Mouse (Mus musculus) cerebellum, postnatal 25 days (tissue): ENCODE data around the gene Casp6.
A peak's percentile ranks its signal among the peaks of the same experiment; 100 is the strongest.

Experiments used
- DNase-seq, 2 experiments: peaks; one replicate each; pipeline ENCODE4 v3.0.0; 2021; ENCODE audit warnings: mixed read lengths in 2 of 2

Gene Casp6

DNA sequence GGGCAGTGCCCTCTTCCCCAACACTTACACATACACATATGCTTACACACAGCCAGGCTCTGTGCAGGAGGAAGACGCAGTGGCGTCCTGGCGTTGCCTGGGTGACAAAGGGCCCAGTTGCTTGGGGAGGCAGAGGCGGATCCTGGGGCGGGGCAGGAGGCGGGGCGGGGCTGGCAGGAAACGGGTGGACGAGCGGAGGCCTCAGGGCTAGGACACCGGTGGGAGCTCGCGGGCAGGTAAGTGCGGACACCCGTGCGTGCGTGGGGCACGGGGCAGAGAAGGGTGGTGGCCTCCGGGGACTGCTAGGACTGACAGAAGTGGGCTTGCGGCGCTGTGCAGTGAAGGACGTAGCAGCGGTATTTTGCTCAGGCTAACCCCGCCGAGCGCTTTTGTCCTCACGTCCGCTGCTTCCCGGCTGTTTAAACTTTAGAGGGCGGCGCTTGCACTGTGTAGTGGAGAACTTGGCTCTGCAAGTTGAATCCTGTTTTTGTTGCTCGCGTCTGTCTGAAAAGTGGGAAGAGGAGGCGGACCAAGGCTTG lies at the start of gene Casp6:
Gene Casp6, plus strand, starts transcription at position 155 of the 539 bp plus-strand sequence.
- DNase-seq, result peak; percentile 46 to 74

DNA sequence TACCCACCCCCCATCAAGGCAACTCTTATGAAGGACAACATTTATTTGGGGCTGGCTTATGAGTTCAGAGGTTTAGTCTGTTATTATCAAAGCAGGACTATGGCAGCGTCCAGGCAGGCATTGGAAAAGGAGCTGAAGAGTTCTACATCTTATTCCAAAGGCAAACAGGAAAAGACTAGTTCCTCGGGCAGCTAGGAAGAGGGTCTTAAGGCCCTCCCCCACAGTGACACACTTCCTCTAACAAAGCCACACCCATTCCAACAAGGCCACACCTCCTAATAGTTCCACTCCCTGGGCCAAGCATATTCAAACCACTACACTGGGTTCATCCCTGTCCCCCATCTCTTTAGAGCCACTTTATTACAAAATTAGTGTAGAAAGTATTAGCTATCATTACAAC lies 38.6 kb upstream of the Casp6 start:
- DNase-seq, result no peak

DNA sequence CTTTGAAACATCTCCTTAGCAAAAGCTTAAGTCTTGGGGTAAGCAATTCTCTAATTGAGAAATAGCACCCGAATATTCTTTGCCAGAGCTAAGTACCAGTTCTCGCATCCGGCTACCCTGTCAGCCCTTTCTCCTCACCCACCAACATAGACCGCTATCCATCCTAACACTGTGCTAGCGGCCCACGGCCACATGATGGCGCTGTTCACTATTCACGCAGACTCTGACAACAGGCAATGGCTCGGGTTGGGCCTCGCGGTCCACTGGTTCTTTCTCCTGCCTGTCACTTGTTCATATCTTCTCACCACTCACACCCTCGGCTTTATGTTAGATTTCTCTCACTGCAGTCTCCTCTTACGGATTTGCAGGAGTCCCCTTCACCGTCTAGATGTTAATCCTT lies 37.5 kb upstream of the Casp6 start:
- DNase-seq, result peak; percentile 48 to 73

- no peak for DNase-seq
Measured at GRCm38 (mm10) chr3:129877327-129877726, 23.9 kb upstream of the Casp6 start.

DNA sequence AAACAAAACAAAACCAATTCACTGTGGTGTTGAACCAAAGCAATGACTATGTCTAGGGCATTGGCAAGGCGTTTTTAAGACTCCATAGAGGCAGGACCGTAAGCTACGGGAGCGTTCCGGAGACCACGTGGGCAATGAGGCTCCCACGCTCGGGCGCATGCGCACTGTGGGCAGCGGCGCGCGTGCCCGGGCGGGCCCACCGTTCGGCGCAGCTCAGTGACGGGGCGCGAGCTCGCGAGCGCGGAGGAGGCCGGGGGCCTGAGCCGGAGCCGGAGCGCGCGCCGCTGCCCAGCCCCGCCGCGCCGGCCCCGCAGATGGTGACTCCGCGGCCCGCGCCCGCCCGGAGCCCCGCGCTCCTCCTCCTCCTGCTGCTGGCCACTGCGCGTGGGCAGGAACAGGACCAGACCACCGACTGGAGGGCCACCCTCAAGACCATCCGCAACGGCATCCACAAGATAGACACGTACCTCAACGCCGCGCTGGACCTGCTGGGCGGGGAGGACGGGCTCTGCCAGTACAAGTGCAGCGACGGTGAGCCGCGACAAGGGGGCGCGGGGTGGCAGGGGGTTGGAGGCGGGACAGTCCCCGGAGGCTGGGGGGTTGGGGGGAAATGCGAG lies 22.7 kb upstream of the Casp6 start, which contains the start of gene Pla2g12a:
Gene Pla2g12a, plus strand, starts transcription at position 202 of the 617 bp plus-strand sequence.
- DNase-seq, result peak; percentile 94 to 97

- DNase-seq, result peak in 1 of 2 experiments; percentile 31
Measured at GRCm38 (mm10) chr3:129879131-129879757, 22.0 kb upstream of the Casp6 start.

DNA sequence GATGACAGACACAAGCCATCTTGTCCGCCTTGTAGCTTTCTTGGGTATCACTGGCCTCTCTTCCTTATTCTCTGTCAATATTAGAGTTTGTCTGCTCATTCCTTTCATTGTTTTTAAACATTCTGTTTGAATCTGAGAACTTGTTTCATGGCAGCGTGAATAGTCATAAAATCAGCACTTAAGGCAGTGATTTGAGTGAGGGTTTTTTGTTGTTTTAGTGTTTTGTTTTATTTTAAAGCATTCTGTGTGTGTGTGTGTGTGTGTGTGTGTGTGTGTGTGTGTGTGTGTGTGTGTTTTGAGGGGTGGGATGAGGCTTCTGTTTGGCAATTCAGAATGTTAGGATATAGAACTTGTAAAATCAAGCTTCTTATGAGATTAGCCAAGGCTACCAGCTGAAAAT lies 21.3 kb upstream of the Casp6 start:
- no peak for DNase-seq

GRCm38 (mm10) chr3:129880925-129881593 lies 20.2 kb upstream of the Casp6 start:
- DNase-seq, result no peak

- DNase-seq, result no peak
Measured at GRCm38 (mm10) chr3:129885577-129885976, 15.6 kb upstream of the Casp6 start.

GRCm38 (mm10) chr3:129886430-129886829 lies 14.8 kb upstream of the Casp6 start:
- DNase-seq, result no peak

- no peak for DNase-seq
Measured at GRCm38 (mm10) chr3:129887779-129888517, 13.3 kb upstream of the Casp6 start.

DNA sequence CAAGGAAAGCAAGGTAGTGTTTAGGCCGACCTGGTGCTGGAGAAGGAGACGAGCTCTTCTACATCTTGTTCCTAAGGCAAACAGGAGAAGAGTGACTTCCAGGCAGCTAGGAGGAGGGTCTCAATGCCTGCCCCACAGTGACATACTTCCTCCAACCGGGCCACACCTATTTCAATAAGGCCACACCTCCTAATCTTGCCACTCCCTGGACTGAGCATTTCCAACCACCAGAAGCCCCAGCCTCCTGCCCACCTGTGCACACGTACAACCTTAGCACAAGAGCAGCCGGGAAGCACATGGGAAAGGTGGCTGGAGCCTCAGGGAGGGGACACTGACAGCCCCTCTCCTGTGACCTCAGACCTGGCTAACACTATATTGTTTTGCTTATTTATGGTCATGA lies 9.2 kb upstream of the Casp6 start:
- DNase-seq, result no peak

DNA sequence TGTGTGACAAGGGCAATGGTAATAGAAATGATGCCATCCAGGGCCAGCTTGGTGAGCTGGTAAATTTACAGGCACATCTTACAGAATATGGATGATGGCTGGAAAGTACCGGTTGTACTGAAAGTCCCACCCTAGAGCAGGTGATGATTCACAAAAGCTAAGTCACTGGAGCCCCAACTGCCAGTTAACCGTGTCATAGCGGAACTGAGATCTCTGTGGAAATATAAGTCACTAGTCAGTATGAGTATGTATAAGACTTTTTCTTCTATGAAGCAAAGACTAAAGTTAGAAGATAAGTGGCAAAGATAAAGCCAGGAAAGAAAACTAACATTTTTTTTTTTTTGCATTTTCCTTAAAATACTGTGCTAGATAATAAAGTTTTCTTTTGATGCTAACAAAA lies 8.1 kb upstream of the Casp6 start:
- no peak for DNase-seq

DNA sequence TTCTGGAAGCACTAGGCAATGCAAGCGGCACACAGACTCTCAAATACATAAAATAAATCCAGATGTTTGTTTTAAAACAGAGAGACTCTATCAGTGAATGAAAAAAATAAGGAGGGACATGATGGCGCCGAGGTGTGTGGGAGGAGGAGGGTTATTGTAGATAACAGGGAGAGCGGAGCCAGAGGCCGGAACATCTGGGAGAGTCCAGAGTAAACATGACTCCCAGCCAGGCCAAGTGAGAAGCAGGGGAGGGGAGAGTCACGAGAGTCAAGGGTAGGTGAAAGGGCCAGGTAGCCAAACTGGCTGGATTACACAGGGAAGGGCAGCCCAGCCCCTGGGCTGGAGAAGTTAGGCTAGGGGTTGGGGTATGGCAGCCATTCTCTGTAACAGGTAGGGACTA lies 4.6 kb upstream of the Casp6 start:
- DNase-seq, result no peak

DNA sequence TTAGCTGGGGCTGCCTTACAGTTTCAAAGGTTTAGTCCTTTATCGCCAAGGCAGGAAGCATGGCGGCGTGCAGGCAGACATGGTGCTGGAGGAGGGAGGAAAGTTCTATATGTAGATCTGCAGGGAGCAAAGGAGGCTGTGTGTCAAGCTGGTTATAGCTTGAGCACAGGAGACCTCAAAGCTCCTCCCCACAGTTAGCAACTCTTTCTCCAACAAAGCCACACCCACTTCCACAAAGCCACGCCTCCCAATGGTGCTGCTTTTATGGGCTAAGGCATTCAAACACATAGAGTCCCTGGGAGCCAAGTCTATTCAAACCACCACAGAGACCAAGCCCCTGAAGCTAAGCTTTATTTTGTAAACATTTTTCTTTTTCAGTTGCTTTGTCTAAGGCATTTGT lies 2.3 kb upstream of the Casp6 start:
- DNase-seq, result no peak

DNA sequence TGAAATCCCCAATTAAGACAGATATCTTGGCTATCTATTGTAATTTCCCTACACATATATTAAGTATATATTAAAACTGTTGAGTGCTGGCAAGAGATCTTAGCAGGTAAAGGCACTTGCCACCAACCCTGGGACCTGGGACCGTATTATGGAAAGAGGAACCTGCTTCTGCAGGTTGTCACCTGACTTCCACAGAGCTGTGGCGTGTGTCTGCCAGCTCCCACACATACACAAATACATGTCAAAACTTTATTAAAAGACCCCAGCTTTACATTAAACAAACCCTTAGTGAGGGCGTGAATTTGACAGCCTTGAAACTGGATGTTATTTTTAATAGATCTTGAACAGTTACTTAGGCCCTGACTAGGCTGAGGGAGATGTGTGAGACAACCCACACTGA lies 2.1 kb downstream of the Casp6 start:
- DNase-seq, result no peak

DNA sequence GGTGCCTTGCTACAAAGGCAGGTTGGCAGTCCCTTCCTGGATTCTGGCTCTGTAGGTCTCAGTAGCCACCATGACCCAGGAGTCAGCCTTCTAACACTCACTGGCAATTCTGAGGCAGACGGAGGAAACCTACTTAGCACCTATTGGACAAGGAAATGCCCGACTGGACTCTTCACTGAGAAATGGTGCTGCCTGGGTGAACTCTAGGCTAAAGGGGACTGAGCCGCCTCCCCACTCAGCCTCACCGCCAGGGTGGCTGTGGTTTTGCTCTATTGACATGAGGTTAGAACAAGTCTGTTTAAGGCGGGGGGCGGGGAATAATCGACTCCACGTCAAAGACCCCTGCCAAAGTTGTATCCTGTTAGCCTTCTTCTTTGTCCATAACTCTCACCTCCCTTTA lies 2.6 kb downstream of the Casp6 start:
- DNase-seq, result no peak

GRCm38 (mm10) chr3:129904381-129905132 lies 3.3 kb downstream of the Casp6 start:
- DNase-seq, result no peak

- DNase-seq, result no peak
Measured at GRCm38 (mm10) chr3:129912025-129912424, 10.8 kb downstream of the Casp6 start.

- no peak for DNase-seq
Measured at GRCm38 (mm10) chr3:129913241-129913640, 12.0 kb downstream of the Casp6 start.

- DNase-seq, result no peak
Measured at GRCm38 (mm10) chr3:129917424-129917823, 16.2 kb downstream of the Casp6 start.

DNA sequence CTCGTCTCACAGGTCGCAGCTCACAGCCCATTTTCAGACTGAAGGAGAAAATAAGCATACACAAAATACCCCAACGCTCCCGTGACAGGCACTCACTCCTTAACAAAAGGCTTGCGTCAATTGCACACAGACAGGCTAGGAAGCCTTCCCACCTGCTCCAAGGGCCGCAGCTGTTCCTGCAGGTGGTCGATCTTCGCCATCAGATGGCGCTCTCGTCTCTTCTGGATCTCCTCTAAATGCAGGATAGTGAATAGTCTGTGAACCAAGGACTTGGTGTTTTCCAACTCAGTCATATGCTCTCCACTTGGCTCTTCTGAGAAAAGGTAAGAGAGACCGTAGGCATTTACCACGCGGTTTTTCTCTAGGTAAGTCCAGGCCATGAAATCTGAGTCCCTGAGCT lies 17.2 kb downstream of the Casp6 start:
- DNase-seq, result peak; percentile 53 to 68
